In the genomic region with DNA sequence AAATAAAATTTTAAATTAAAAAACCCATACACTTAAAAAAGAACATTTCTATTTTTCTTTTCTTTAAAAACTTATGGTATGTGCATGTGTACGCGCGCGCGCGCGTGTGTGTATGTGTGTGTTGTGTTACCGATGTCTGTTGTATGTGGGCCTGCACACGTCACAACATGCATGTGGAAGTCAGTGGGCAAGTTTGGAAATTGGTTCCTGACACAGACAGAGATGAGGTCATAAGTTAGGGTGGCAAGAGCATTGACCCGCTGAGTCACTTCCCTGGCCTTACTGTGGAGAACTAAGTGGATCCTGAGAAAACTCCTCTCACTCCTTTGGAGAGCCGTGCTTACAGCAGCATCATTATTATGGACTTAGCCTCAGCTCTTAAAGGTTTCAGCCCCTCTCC, we compare ENCODE assay signal across 37 mouse cellular contexts. TPM values are rescaled to one million over a fixed set of nuclear protein-coding genes. Genes with fewer than 3 reads are reported as not detected.
DNase-seq lines count a peak whose midpoint lies in the region; ATAC-seq lines count a peak whose summit lies in the region.
"Had no signal": no experiment of that assay in that cellular context is flagged by ENCODE, and none has a peak within 500 bp of the region (broad histone marks: within the 10 kb centered on the region; RNA-seq: fewer than 3 reads in every experiment).

No protein-coding gene starts in this region.

- peak; percentile 49 for ATAC-seq in granulocyte monocyte progenitor cell, adult 5-6 weeks (replicated peaks; ENCODE audit: poor library complexity, severe bottlenecking)
- ATAC-seq in megakaryocyte progenitor cell, adult 5-6 weeks (replicated peaks; ENCODE audit: poor library complexity) = 0 out of 2 replicates have a peak, but pooled peaks have one; percentile 11
- ATAC-seq in midbrain, embryonic 15.5 days (replicated peaks) = no peak
- ATAC-seq: activated CD4-positive, CD25-positive, alpha-beta regulatory T cell, adult 4 months; CD4-positive, CD25-positive, alpha-beta regulatory T cell, adult 4 months; forebrain, embryonic 15.5 days; hindbrain, postnatal 0 days; inflammation-experienced regulatory T-cells, adult 6 months had no signal

- H3K36me3 ChIP-seq in midbrain, embryonic 15.5 days (replicated peaks) = no peaks in the 10 kb centered on the region
- H3K36me3 ChIP-seq: embryonic facial prominence, embryonic 10.5 days; embryonic facial prominence, embryonic 13.5 days; forebrain, embryonic 12.5 days; forebrain, embryonic 15.5 days; heart, embryonic 12.5 days; heart, embryonic 15.5 days had no signal

- WGBS in midbrain, embryonic 15.5 days = 93% methylated on average over 11 of the region's 11 CpGs

- H3K27ac ChIP-seq in midbrain, embryonic 15.5 days = no peak overlapping the region
- H3K27ac ChIP-seq: embryonic facial prominence, embryonic 10.5 days; embryonic facial prominence, embryonic 13.5 days; forebrain, embryonic 12.5 days; forebrain, embryonic 15.5 days; heart, embryonic 15.5 days; hindbrain, embryonic 14.5 days; hindbrain, postnatal 0 days had no signal

- peak; percentile 57 for DNase-seq in heart, adult 11 months
- DNase-seq in heart, postnatal 36 days = no peak
- DNase-seq in 3T3-L1 (ENCODE audit: low read depth, low spot score) = peak; percentile 22
- DNase-seq in gastrocnemius, postnatal 25 days = no peak
- DNase-seq in T-cell, adult 2 months (ENCODE audit: low spot score) = no peak
- DNase-seq: adrenal gland, postnatal 10 days; adrenal gland, postnatal 36 days; cerebellum, adult 11 months; cerebellum, adult 2 months; cerebellum, adult 9-11 months; cerebellum, postnatal 25 days; embryo, embryonic 11 days; gastrocnemius, postnatal 36 days; heart, adult 18-20 months; heart, postnatal 10 days; heart, postnatal 4 days had no signal

- H3K9ac ChIP-seq in midbrain, embryonic 15.5 days = no peak overlapping the region
- H3K9ac ChIP-seq: embryonic facial prominence, embryonic 13.5 days; forebrain, embryonic 12.5 days; forebrain, embryonic 15.5 days; heart, embryonic 12.5 days; heart, embryonic 15.5 days; hindbrain, embryonic 14.5 days had no signal

- no peaks in the 10 kb centered on the region for H3K4me1 ChIP-seq in midbrain, embryonic 15.5 days
- H3K4me1 ChIP-seq: embryonic facial prominence, embryonic 10.5 days; embryonic facial prominence, embryonic 13.5 days; forebrain, embryonic 12.5 days; forebrain, embryonic 15.5 days; heart, embryonic 12.5 days; heart, embryonic 15.5 days had no signal

- H3K4me3 ChIP-seq in midbrain, embryonic 15.5 days = no peak overlapping the region
- H3K4me3 ChIP-seq: embryonic facial prominence, embryonic 10.5 days; embryonic facial prominence, embryonic 13.5 days; erythroblast, embryonic 14.5 days; forebrain, embryonic 12.5 days; forebrain, embryonic 15.5 days; heart, embryonic 12.5 days; heart, embryonic 15.5 days had no signal

- H3K27me3 ChIP-seq in midbrain, embryonic 15.5 days (replicated peaks) = no peaks in the 10 kb centered on the region
- H3K27me3 ChIP-seq: embryonic facial prominence, embryonic 13.5 days; forebrain, embryonic 12.5 days; forebrain, embryonic 15.5 days; heart, embryonic 15.5 days had no signal

- no peaks in the 10 kb centered on the region for H3K9me3 ChIP-seq in midbrain, embryonic 15.5 days
- H3K9me3 ChIP-seq: embryonic facial prominence, embryonic 10.5 days; embryonic facial prominence, embryonic 13.5 days; forebrain, embryonic 12.5 days; forebrain, embryonic 15.5 days; heart, embryonic 12.5 days; heart, embryonic 15.5 days had no signal

- intact Hi-C loops in heart, postnatal 36 days (cut with DNase I) = no loop called here

- H3K4me2 ChIP-seq in midbrain, embryonic 15.5 days = no peak overlapping the region
- H3K4me2 ChIP-seq: embryonic facial prominence, embryonic 13.5 days; forebrain, embryonic 12.5 days; forebrain, embryonic 15.5 days; heart, embryonic 12.5 days; heart, embryonic 15.5 days; hindbrain, embryonic 14.5 days had no signal

RNA-seq across cellular contexts. Expression of gene Nlrp3, which starts 12.8 kb away (rescaled TPM):
- total RNA-seq in heart, postnatal 36 days (2021) = 1 to 10 TPM in 1 of 2 experiments, under 1 TPM in 1; 0.42 to 1.0 TPM
- 2.4 and 2.5 TPM in 2 replicates for total RNA-seq in granulocyte monocyte progenitor cell, adult 5-6 weeks (2014; fragmentation: Nextera tagmentation)
- 5.3 and 16.5 TPM in 2 replicates for total RNA-seq in granulocyte monocyte progenitor cell, adult 5-6 weeks (2017)
- 3.0 and 6.9 TPM in 2 replicates for total RNA-seq in megakaryocyte progenitor cell, adult 5-6 weeks (2015)
- 5.5 and 8.5 TPM in 2 replicates for total RNA-seq in megakaryocyte progenitor cell, adult 5-6 weeks (2017)
- total RNA-seq in gastrocnemius, postnatal 25 days (2021) = under 1 TPM; 0.32 to 0.33 TPM
- 0.18 TPM in 1 of 2 replicates, not detected in the other for polyA plus RNA-seq in midbrain, embryonic 15.5 days (2015; fragmentation: Nextera tagmentation; extraction: Ambion mirVana)
- total RNA-seq: MEL had no signal
- polyA plus RNA-seq: activated CD4-positive, CD25-positive, alpha-beta regulatory T cell, adult 4 months; CD4-positive, CD25-positive, alpha-beta regulatory T cell, adult 4 months; forebrain, embryonic 12.5 days; inflammation-experienced regulatory T-cells, adult 6 months had no signal

RNA-seq across cellular contexts. Expression of gene Olfr222, which starts 21.9 kb away (rescaled TPM):
- total RNA-seq in heart, postnatal 36 days (2021) = not detected
- not detected in 2 replicates for total RNA-seq in granulocyte monocyte progenitor cell, adult 5-6 weeks (2014; fragmentation: Nextera tagmentation)
- total RNA-seq in granulocyte monocyte progenitor cell, adult 5-6 weeks (2017) = not detected in 2 replicates
- total RNA-seq in megakaryocyte progenitor cell, adult 5-6 weeks (2015) = not detected in 2 replicates
- total RNA-seq in megakaryocyte progenitor cell, adult 5-6 weeks (2017) = not detected in 2 replicates
- total RNA-seq in gastrocnemius, postnatal 25 days (2021) = not detected
- polyA plus RNA-seq in midbrain, embryonic 15.5 days (2015; fragmentation: Nextera tagmentation; extraction: Ambion mirVana) = not detected in 2 replicates
- total RNA-seq: adrenal gland, adult 18-20 months; adrenal gland, postnatal 10 days; adrenal gland, postnatal 36 days; gastrocnemius, adult 8-10 months; gastrocnemius, postnatal 36 days; heart, adult 18-20 months; heart, postnatal 10 days; heart, postnatal 4 days; hindbrain, postnatal 0 days; MEL had no signal
- polyA plus RNA-seq: activated CD4-positive, CD25-positive, alpha-beta regulatory T cell, adult 4 months; C2C12; CD4-positive, CD25-positive, alpha-beta regulatory T cell, adult 4 months; cerebellum, adult 2 months; cortical plate, adult 2 months; embryonic facial prominence, embryonic 13.5 days; erythroblast, embryonic 14.5 days; forebrain, embryonic 12.5 days; forebrain, embryonic 15.5 days; heart, embryonic 12.5 days; heart, embryonic 15.5 days; hindbrain, embryonic 11.5 days; hindbrain, embryonic 14.5 days; hindbrain, postnatal 0 days; inflammation-experienced regulatory T-cells, adult 6 months had no signal

RNA-seq across cellular contexts. Expression of gene Zkscan17, which starts 27.6 kb away (rescaled TPM):
- total RNA-seq in heart, postnatal 36 days (2021) = 10 to 100 TPM; 16.4 to 17.4 TPM
- 20.8 and 24.8 TPM in 2 replicates for total RNA-seq in granulocyte monocyte progenitor cell, adult 5-6 weeks (2014; fragmentation: Nextera tagmentation)
- 9.0 and 11.1 TPM in 2 replicates for total RNA-seq in granulocyte monocyte progenitor cell, adult 5-6 weeks (2017)
- 15.6 and 15.7 TPM in 2 replicates for total RNA-seq in megakaryocyte progenitor cell, adult 5-6 weeks (2015)
- 12.7 and 13.7 TPM in 2 replicates for total RNA-seq in megakaryocyte progenitor cell, adult 5-6 weeks (2017)
- 10 to 100 TPM; 12.9 to 15.8 TPM for total RNA-seq in gastrocnemius, postnatal 25 days (2021)
- 15.0 and 16.3 TPM in 2 replicates for polyA plus RNA-seq in midbrain, embryonic 15.5 days (2015; fragmentation: Nextera tagmentation; extraction: Ambion mirVana)

RNA-seq across cellular contexts. Expression of gene Olfr223, which starts 39.0 kb away (rescaled TPM):
- total RNA-seq in heart, postnatal 36 days (2021) = not detected
- total RNA-seq in granulocyte monocyte progenitor cell, adult 5-6 weeks (2014; fragmentation: Nextera tagmentation) = not detected in 2 replicates
- total RNA-seq in granulocyte monocyte progenitor cell, adult 5-6 weeks (2017) = not detected in 2 replicates
- not detected in 2 replicates for total RNA-seq in megakaryocyte progenitor cell, adult 5-6 weeks (2015)
- total RNA-seq in megakaryocyte progenitor cell, adult 5-6 weeks (2017) = not detected in 2 replicates
- total RNA-seq in gastrocnemius, postnatal 25 days (2021) = not detected
- polyA plus RNA-seq in midbrain, embryonic 15.5 days (2015; fragmentation: Nextera tagmentation; extraction: Ambion mirVana) = not detected in 2 replicates
- total RNA-seq: adrenal gland, adult 18-20 months; adrenal gland, postnatal 10 days; adrenal gland, postnatal 36 days; gastrocnemius, adult 8-10 months; gastrocnemius, postnatal 36 days; heart, adult 18-20 months; heart, postnatal 10 days; heart, postnatal 4 days; hindbrain, postnatal 0 days; MEL had no signal
- polyA plus RNA-seq: activated CD4-positive, CD25-positive, alpha-beta regulatory T cell, adult 4 months; C2C12; CD4-positive, CD25-positive, alpha-beta regulatory T cell, adult 4 months; cerebellum, adult 2 months; cortical plate, adult 2 months; embryonic facial prominence, embryonic 10.5 days; embryonic facial prominence, embryonic 13.5 days; erythroblast, embryonic 14.5 days; forebrain, embryonic 12.5 days; forebrain, embryonic 15.5 days; heart, embryonic 12.5 days; heart, embryonic 15.5 days; hindbrain, embryonic 11.5 days; hindbrain, embryonic 14.5 days; hindbrain, postnatal 0 days; inflammation-experienced regulatory T-cells, adult 6 months had no signal

Comparison
In these comparisons a context has a peak if more than half of its experiments do, and no peak if none do; other contexts are left out.
1. DNase-seq: peak in heart, adult 11 months (single experiment) and 3T3-L1 (single experiment); none in heart, postnatal 36 days (0 of 2), gastrocnemius, postnatal 25 days (single experiment) and T-cell, adult 2 months (single experiment).